Mouse (Mus musculus): ENCODE data around the gene Zbtb25. TPM values are rescaled to one million over a fixed set of nuclear protein-coding genes. Genes with fewer than 3 reads are reported as not detected.

Zbtb25 gene
- total and polyA plus RNA-seq, 3 experiments: 5.5 to 12.3 TPM; not detected in 1

DNA sequence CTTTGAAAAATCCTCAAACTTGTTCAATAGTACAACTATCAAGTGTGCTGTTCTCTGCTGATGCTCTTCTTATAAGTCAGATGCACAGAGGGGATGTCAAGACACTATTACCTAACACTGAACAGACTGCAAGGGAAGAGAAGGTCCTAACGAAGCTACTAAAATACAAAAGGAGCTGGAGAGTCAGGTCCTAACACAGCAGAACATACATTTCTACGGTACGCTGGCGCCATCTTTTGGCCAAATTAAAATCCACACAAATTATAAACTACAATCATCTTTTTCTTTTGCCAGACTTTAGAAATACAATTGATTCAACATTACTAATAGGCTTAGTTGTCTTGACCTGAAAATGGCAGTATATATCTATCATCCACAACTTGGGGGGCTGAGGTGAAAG lies 28.3 kb downstream of the Zbtb25 start:
- Histone ChIP-seq H3K36me3 (ENCODE audit: control insufficient read depth in 1 of 2, insufficient read depth in 2 of 2, low read length in 2 of 2) (peaks cover 0 to 7% of the 10 kb centered on the region in 2 experiments; a peak in 2 of 4 replicates), H3K4me3 (ENCODE audit: control insufficient read depth in 1 of 2, insufficient read depth in 1 of 2, low read depth in 2 of 2, low read length in 2 of 2) (no peak overlapping the region), H3K9ac (ENCODE audit: control insufficient read depth, low read depth, low read length, poor library complexity, severe bottlenecking) (no peak overlapping the region), H3K9me3 (replicated peaks; ENCODE audit: insufficient read depth, low read length) (no peaks in the 10 kb centered on the region), H3K79me2 (ENCODE audit: control insufficient read depth, insufficient read depth, low read length, poor library complexity) (no peaks in the 10 kb centered on the region), H3K4me1 (ENCODE audit: control insufficient read depth in 1 of 2, insufficient read depth in 2 of 2, low read length in 2 of 2) (no peaks in the 10 kb centered on the region; a peak in 1 of 4 replicates), H3K27me3 (ENCODE audit: control insufficient read depth in 1 of 2, insufficient read depth in 2 of 2, low read length in 2 of 2) (no peaks in the 10 kb centered on the region), H3K27ac (ENCODE audit: control insufficient read depth, low read depth, low read length) (no peak overlapping the region)
- DNase-seq (ENCODE audit: low read depth, low spot score): peak; percentile 80
- TF ChIP-seq POLR2A (IDR thresholded peaks at IDR 0.05; ENCODE audit: control insufficient read depth in 1 of 2, insufficient read depth in 1 of 2, low read depth in 1 of 2, low read length in 2 of 2, poor library complexity in 1 of 2) (no peak), CTCF (IDR thresholded peaks at IDR 0.05 in 2 of 3, conservative IDR thresholded peaks at IDR 0.05 in 1 of 3; ENCODE audit: control insufficient read depth in 1 of 3, insufficient read depth in 1 of 3, low read depth in 2 of 3, low read length in 3 of 3, poor library complexity in 1 of 3, severe bottlenecking in 1 of 3) (peak; percentile 45 to 91 (median 69); a peak in 5 of 6 replicates), CHD2 (IDR thresholded peaks at IDR 0.05; ENCODE audit: low read length) (no peak), ZC3H11A (IDR thresholded peaks at IDR 0.05; ENCODE audit: low read depth, low read length) (peak; percentile 92), SIN3A (IDR thresholded peaks at IDR 0.05; ENCODE audit: low read length) (peak; percentile 29; the same call in 1 of the 2 replicates), RAD21 (IDR thresholded peaks at IDR 0.05; ENCODE audit: low read depth, low read length) (peak; percentile 97), E2F4 (IDR thresholded peaks at IDR 0.05; ENCODE audit: borderline replicate concordance, low read depth, low read length) (no peak), SMC3 (IDR thresholded peaks at IDR 0.05; ENCODE audit: low read depth, low read length) (peak; percentile 86)

DNA sequence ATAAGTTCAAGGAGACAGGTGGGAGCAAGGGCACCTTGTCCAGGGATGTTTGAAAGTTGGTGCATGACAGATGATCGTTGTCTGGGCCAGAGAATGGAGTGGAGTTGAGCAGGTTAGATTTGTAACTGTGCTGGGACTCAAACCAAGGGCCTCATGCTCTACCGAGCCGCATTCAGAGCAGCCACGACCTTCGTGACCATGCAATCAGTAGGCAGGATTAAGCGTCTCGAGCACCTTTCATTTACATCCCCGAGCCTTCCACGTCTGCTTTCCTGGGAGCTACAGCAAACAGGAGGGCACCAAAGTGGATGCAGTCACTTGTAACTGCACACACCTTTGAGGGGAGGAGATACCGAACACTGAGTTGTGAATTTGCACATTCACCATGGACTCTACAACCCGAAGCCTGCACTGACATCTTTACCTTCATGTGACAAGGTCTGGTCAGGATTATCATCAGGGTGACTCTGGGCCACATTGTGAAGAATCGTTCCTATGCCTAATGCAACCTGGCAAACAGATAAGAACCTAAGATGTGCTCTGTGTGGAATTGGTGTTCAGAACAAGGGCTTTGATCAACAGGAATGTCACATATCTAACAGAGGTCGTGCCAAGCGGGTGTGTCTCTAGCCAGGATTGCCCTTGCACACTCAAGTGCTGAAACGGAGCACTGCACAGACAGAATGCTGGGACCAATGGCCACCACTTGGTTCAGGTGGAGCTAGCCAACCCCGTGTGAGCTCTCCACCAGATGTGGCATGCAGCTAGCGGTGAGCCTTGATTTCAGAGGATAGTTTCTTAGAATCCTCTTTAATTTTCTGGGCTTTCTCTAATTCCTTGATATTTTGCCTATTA lies 33.1 kb downstream of the Zbtb25 start:
- Histone ChIP-seq H3K79me2 (ENCODE audit: control insufficient read depth, insufficient read depth, low read length, poor library complexity) (no peaks in the 10 kb centered on the region), H3K36me3 (ENCODE audit: control insufficient read depth in 1 of 2, insufficient read depth in 2 of 2, low read length in 2 of 2) (peaks cover 0 to 7% of the 10 kb centered on the region in 2 experiments; a peak in 2 of 4 replicates), H3K9me3 (replicated peaks; ENCODE audit: insufficient read depth, low read length) (no peaks in the 10 kb centered on the region), H3K4me1 (ENCODE audit: control insufficient read depth in 1 of 2, insufficient read depth in 2 of 2, low read length in 2 of 2) (peaks cover 0 to 2% of the 10 kb centered on the region in 2 experiments; a peak in 2 of 4 replicates), H3K27ac (ENCODE audit: control insufficient read depth, low read depth, low read length) (no peak overlapping the region), H3K27me3 (ENCODE audit: control insufficient read depth in 1 of 2, insufficient read depth in 2 of 2, low read length in 2 of 2) (no peaks in the 10 kb centered on the region), H3K9ac (ENCODE audit: control insufficient read depth, low read depth, low read length, poor library complexity, severe bottlenecking) (no peak overlapping the region), H3K4me3 (ENCODE audit: control insufficient read depth in 1 of 2, insufficient read depth in 1 of 2, low read depth in 2 of 2, low read length in 2 of 2) (no peak overlapping the region)
- no peak for DNase-seq (ENCODE audit: low read depth, low spot score)
- TF ChIP-seq BHLHE40 (IDR thresholded peaks at IDR 0.05; ENCODE audit: borderline replicate concordance, low read depth, low read length) (no peak), POLR2A (IDR thresholded peaks at IDR 0.05; ENCODE audit: control insufficient read depth in 1 of 2, insufficient read depth in 1 of 2, low read depth in 1 of 2, low read length in 2 of 2, poor library complexity in 1 of 2) (no peak), JUND (IDR thresholded peaks at IDR 0.05; ENCODE audit: low read depth, low read length) (no peak), KAT2A (conservative IDR thresholded peaks at IDR 0.05; ENCODE audit: low read depth, low read length) (no peak), MYC (IDR thresholded peaks at IDR 0.05; ENCODE audit: low read depth, low read length) (no peak), ZKSCAN1 (IDR thresholded peaks at IDR 0.05; ENCODE audit: low read depth, low read length) (no peak)

GRCm38 (mm10) chr12:76335641-76336040 lies 33.8 kb downstream of the Zbtb25 start:
- TF ChIP-seq USF2 (IDR thresholded peaks at IDR 0.05; ENCODE audit: borderline replicate concordance in 1 of 2, insufficient read depth in 1 of 2, low read depth in 1 of 2, low read length in 2 of 2) (no peak), CHD2 (IDR thresholded peaks at IDR 0.05; ENCODE audit: low read length) (no peak), GABPA (IDR thresholded peaks at IDR 0.05; ENCODE audit: low read depth, low read length) (no peak), UBTF (IDR thresholded peaks at IDR 0.05; ENCODE audit: borderline replicate concordance, insufficient read depth, low read depth, low read length) (no peak), SMC3 (IDR thresholded peaks at IDR 0.05; ENCODE audit: low read depth, low read length) (no peak), BHLHE40 (IDR thresholded peaks at IDR 0.05; ENCODE audit: borderline replicate concordance, low read depth, low read length) (no peak), ETS1 (IDR thresholded peaks at IDR 0.05; ENCODE audit: low read depth, low read length) (no peak), TBP (IDR thresholded peaks at IDR 0.05; ENCODE audit: low read depth, low read length) (no peak), USF1 (IDR thresholded peaks at IDR 0.05; ENCODE audit: low read depth, low read length) (no peak)
- H3K4me3 ChIP-seq (ENCODE audit: control insufficient read depth in 1 of 2, insufficient read depth in 1 of 2, low read depth in 2 of 2, low read length in 2 of 2): no peak overlapping the region
- DNase-seq (ENCODE audit: low read depth, low spot score): no peak
- H3K27ac ChIP-seq (ENCODE audit: control insufficient read depth, low read depth, low read length): no peak overlapping the region
- no peaks in the 10 kb centered on the region for H3K27me3 ChIP-seq (ENCODE audit: control insufficient read depth in 1 of 2, insufficient read depth in 2 of 2, low read length in 2 of 2)
- no peaks in the 10 kb centered on the region for H3K79me2 ChIP-seq (ENCODE audit: control insufficient read depth, insufficient read depth, low read length, poor library complexity)
- no peaks in the 10 kb centered on the region for H3K9me3 ChIP-seq (replicated peaks; ENCODE audit: insufficient read depth, low read length)
- peaks cover 0 to 3% of the 10 kb centered on the region in 2 experiments; a peak in 2 of 4 replicates for H3K36me3 ChIP-seq (ENCODE audit: control insufficient read depth in 1 of 2, insufficient read depth in 2 of 2, low read length in 2 of 2)
- no peak overlapping the region for H3K9ac ChIP-seq (ENCODE audit: control insufficient read depth, low read depth, low read length, poor library complexity, severe bottlenecking)
- peaks cover 0 to 2% of the 10 kb centered on the region in 2 experiments; a peak in 2 of 4 replicates for H3K4me1 ChIP-seq (ENCODE audit: control insufficient read depth in 1 of 2, insufficient read depth in 2 of 2, low read length in 2 of 2)
